Mouse (Mus musculus): Measurements from ENCODE around the gene Nek9. TPM values are rescaled to one million over a fixed set of nuclear protein-coding genes. Genes with fewer than 3 reads are reported as not detected.
A peak's percentile ranks its signal among the peaks of the same experiment; 100 is the strongest.

Gene Nek9
- total and polyA plus RNA-seq, 2 experiments = 14.0 to 17.0 TPM

GRCm38 (mm10) chr12:85330153-85330552, 9.0 kb downstream of the Nek9 start:
- no peaks in the 10 kb centered on the region for H3K27me3 ChIP-seq (ENCODE audit: control insufficient read depth, insufficient read depth, low read length)
- no peak for TF ChIP-seq POLR2A (IDR thresholded peaks at IDR 0.05; ENCODE audit: extremely low read depth, insufficient read depth, low read length)
- no peak for TF ChIP-seq CTCF (IDR thresholded peaks at IDR 0.05; ENCODE audit: low read depth, low read length)
- peak; percentile 71 for DNase-seq (ENCODE audit: extremely low read depth, low read depth, low spot score)
- WGBS = 56% methylated on average over 7 of the region's 7 CpGs
- no peak overlapping the region for H3K27ac ChIP-seq (replicated peaks; ENCODE audit: insufficient read depth, low read depth, low read length)
- H3K9ac ChIP-seq (ENCODE audit: low read depth, low read length) = no peak overlapping the region
- H3K4me1 ChIP-seq (ENCODE audit: control insufficient read depth, insufficient read depth, low read length) = no peaks in the 10 kb centered on the region
- no peak overlapping the region for H3K4me3 ChIP-seq (ENCODE audit: insufficient read depth, low read depth, low read length)
- H3K36me3 ChIP-seq (ENCODE audit: control insufficient read depth, insufficient read depth, low read length) = peaks cover 62% of the 10 kb centered on the region
- H3K79me2 ChIP-seq (ENCODE audit: control insufficient read depth, insufficient read depth, low read length) = no peaks in the 10 kb centered on the region

GRCm38 (mm10) chr12:85308651-85309050, 30.5 kb downstream of the Nek9 start:
- no peaks in the 10 kb centered on the region for H3K27me3 ChIP-seq (ENCODE audit: control insufficient read depth, insufficient read depth, low read length)

GRCm38 (mm10) chr12:85305247-85305892, 33.8 kb downstream of the Nek9 start:
- Histone ChIP-seq H3K27me3 (ENCODE audit: control insufficient read depth, insufficient read depth, low read length) (no peaks in the 10 kb centered on the region), H3K27ac (replicated peaks; ENCODE audit: insufficient read depth, low read depth, low read length) (peak overlapping the region; percentile 20), H3K36me3 (ENCODE audit: control insufficient read depth, insufficient read depth, low read length) (peaks cover 47% of the 10 kb centered on the region), H3K4me3 (ENCODE audit: insufficient read depth, low read depth, low read length) (peak overlapping the region; percentile 31), H3K9ac (ENCODE audit: low read depth, low read length) (peak overlapping the region; percentile 50), H3K4me1 (ENCODE audit: control insufficient read depth, insufficient read depth, low read length) (peaks cover 3% of the 10 kb centered on the region), H3K79me2 (ENCODE audit: control insufficient read depth, insufficient read depth, low read length) (no peaks in the 10 kb centered on the region)
- WGBS = 32% methylated on average over 16 of the region's 16 CpGs
- DNase-seq (ENCODE audit: extremely low read depth, low read depth, low spot score) = peak; percentile 74
- TF ChIP-seq CTCF (IDR thresholded peaks at IDR 0.05; ENCODE audit: low read depth, low read length) (peak; percentile 79), POLR2A (IDR thresholded peaks at IDR 0.05; ENCODE audit: extremely low read depth, insufficient read depth, low read length) (no peak)

More at GRCm38 (mm10) chr12:85308651-85309050, 30.5 kb downstream of the Nek9 start:
- no peak overlapping the region for H3K4me3 ChIP-seq (ENCODE audit: insufficient read depth, low read depth, low read length)
- no peak overlapping the region for H3K27ac ChIP-seq (replicated peaks; ENCODE audit: insufficient read depth, low read depth, low read length)
- H3K79me2 ChIP-seq (ENCODE audit: control insufficient read depth, insufficient read depth, low read length) = no peaks in the 10 kb centered on the region
- TF ChIP-seq CTCF (IDR thresholded peaks at IDR 0.05; ENCODE audit: low read depth, low read length) = no peak
- TF ChIP-seq POLR2A (IDR thresholded peaks at IDR 0.05; ENCODE audit: extremely low read depth, insufficient read depth, low read length) = no peak
- H3K4me1 ChIP-seq (ENCODE audit: control insufficient read depth, insufficient read depth, low read length) = peaks cover 3% of the 10 kb centered on the region
- no peak overlapping the region for H3K9ac ChIP-seq (ENCODE audit: low read depth, low read length)
- peaks cover 55% of the 10 kb centered on the region for H3K36me3 ChIP-seq (ENCODE audit: control insufficient read depth, insufficient read depth, low read length)
- no peak for DNase-seq (ENCODE audit: extremely low read depth, low read depth, low spot score)
- 82% methylated on average over 3 of the region's 3 CpGs for WGBS

GRCm38 (mm10) chr12:85304725-85305124, 34.4 kb downstream of the Nek9 start:
- Histone ChIP-seq H3K4me3 (ENCODE audit: insufficient read depth, low read depth, low read length) (no peak overlapping the region), H3K27me3 (ENCODE audit: control insufficient read depth, insufficient read depth, low read length) (no peaks in the 10 kb centered on the region), H3K4me1 (ENCODE audit: control insufficient read depth, insufficient read depth, low read length) (peaks cover 5% of the 10 kb centered on the region), H3K9ac (ENCODE audit: low read depth, low read length) (no peak overlapping the region), H3K79me2 (ENCODE audit: control insufficient read depth, insufficient read depth, low read length) (no peaks in the 10 kb centered on the region), H3K36me3 (ENCODE audit: control insufficient read depth, insufficient read depth, low read length) (peaks cover 44% of the 10 kb centered on the region), H3K27ac (replicated peaks; ENCODE audit: insufficient read depth, low read depth, low read length) (no peak overlapping the region)
- DNase-seq (ENCODE audit: extremely low read depth, low read depth, low spot score) = peak; percentile 38
- TF ChIP-seq POLR2A (IDR thresholded peaks at IDR 0.05; ENCODE audit: extremely low read depth, insufficient read depth, low read length) (no peak), CTCF (IDR thresholded peaks at IDR 0.05; ENCODE audit: low read depth, low read length) (no peak)
- 62% methylated on average over 4 of the region's 4 CpGs for WGBS

GRCm38 (mm10) chr12:85303256-85303655, 35.9 kb downstream of the Nek9 start:
- 25% methylated on average over 2 of the region's 2 CpGs for WGBS
- H3K9ac ChIP-seq (ENCODE audit: low read depth, low read length) = no peak overlapping the region
- no peaks in the 10 kb centered on the region for H3K79me2 ChIP-seq (ENCODE audit: control insufficient read depth, insufficient read depth, low read length)
- no peaks in the 10 kb centered on the region for H3K27me3 ChIP-seq (ENCODE audit: control insufficient read depth, insufficient read depth, low read length)
- H3K27ac ChIP-seq (replicated peaks; ENCODE audit: insufficient read depth, low read depth, low read length) = peak overlapping the region; percentile 14; the same call in 1 of the 2 replicates
- no peak for TF ChIP-seq POLR2A (IDR thresholded peaks at IDR 0.05; ENCODE audit: extremely low read depth, insufficient read depth, low read length)
- TF ChIP-seq CTCF (IDR thresholded peaks at IDR 0.05; ENCODE audit: low read depth, low read length) = no peak
- no peak overlapping the region for H3K4me3 ChIP-seq (ENCODE audit: insufficient read depth, low read depth, low read length)
- DNase-seq (ENCODE audit: extremely low read depth, low read depth, low spot score) = peak; percentile 84
- H3K4me1 ChIP-seq (ENCODE audit: control insufficient read depth, insufficient read depth, low read length) = peaks cover 12% of the 10 kb centered on the region
- peaks cover 37% of the 10 kb centered on the region for H3K36me3 ChIP-seq (ENCODE audit: control insufficient read depth, insufficient read depth, low read length)

GRCm38 (mm10) chr12:85298835-85299180, 40.4 kb downstream of the Nek9 start:
- no peak overlapping the region for H3K4me3 ChIP-seq (ENCODE audit: insufficient read depth, low read depth, low read length)
- TF ChIP-seq POLR2A (IDR thresholded peaks at IDR 0.05; ENCODE audit: extremely low read depth, insufficient read depth, low read length) = no peak
- no peak for TF ChIP-seq CTCF (IDR thresholded peaks at IDR 0.05; ENCODE audit: low read depth, low read length)
- WGBS = 46% methylated on average over 1 of the region's 1 CpGs
- no peaks in the 10 kb centered on the region for H3K79me2 ChIP-seq (ENCODE audit: control insufficient read depth, insufficient read depth, low read length)
- peak overlapping the region; percentile 55; the same call in 1 of the 2 replicates for H3K27ac ChIP-seq (replicated peaks; ENCODE audit: insufficient read depth, low read depth, low read length)
- no peak overlapping the region for H3K9ac ChIP-seq (ENCODE audit: low read depth, low read length)
- H3K27me3 ChIP-seq (ENCODE audit: control insufficient read depth, insufficient read depth, low read length) = no peaks in the 10 kb centered on the region
- H3K4me1 ChIP-seq (ENCODE audit: control insufficient read depth, insufficient read depth, low read length) = peaks cover 10% of the 10 kb centered on the region
- no peak for DNase-seq (ENCODE audit: extremely low read depth, low read depth, low spot score)
- peaks cover 22% of the 10 kb centered on the region for H3K36me3 ChIP-seq (ENCODE audit: control insufficient read depth, insufficient read depth, low read length)

Measured in liver, adult 2 months (tissue).